In the genomic region with DNA sequence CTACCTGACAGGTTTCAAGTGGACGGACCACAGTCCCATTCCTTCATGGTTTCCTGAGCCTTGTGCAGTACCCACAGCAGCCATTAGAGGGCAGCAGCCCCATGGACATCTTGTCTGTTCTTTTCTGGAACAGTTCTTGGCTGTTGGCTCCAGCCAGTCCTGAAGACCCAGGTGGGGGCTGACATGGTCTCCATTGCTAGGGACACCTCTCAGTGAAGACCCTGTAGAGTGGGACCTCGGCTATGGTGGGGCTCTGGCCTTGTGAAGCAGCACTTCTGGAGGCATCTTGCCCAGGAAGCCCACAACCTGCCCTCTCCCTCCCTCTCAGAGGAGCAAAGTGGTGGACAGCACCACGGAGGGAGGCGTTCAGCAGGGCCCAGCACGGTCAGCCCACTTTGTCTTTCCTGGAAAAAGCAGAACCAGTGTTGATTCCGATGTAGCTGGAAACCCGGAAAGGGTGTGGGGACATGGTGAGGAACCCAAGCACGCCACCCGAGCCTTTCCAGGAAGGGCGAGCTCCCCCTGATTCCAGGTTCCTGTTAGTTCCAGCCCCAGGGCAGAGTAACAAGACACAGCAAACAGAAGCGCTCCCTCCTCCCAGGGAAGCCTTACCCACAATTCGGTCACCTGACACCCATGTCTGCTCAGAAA, we compare ENCODE assay signal across 1 mouse cellular context.
TF ChIP-seq lines count a peak whose summit lies in the region.

No protein-coding gene starts in this region.

TF ChIP-seq in myocyte, 11 proteins besides CTCF, POLR2A, EP300 and RAD21:
- TF ChIP-seq REST (IDR thresholded peaks at IDR 0.05; ENCODE audit: insufficient read depth, insufficient read length): no peak
- TF ChIP-seq MYOD1 (IDR thresholded peaks at IDR 0.05; ENCODE audit: control insufficient read depth in 1 of 3, insufficient read length in 2 of 3, low read depth in 2 of 3): no peak
- TF ChIP-seq MYOG (IDR thresholded peaks at IDR 0.05; ENCODE audit: control insufficient read depth in 1 of 3, insufficient read depth in 1 of 3, insufficient read length in 2 of 3, low read depth in 2 of 3): no peak
- no peak for TF ChIP-seq CEBPB (IDR thresholded peaks at IDR 0.05; ENCODE audit: insufficient read depth, poor library complexity, severe bottlenecking)
- TF ChIP-seq TCF12 (IDR thresholded peaks at IDR 0.05; ENCODE audit: insufficient read depth, poor library complexity, severe bottlenecking): no peak
- TF ChIP-seq SRF (IDR thresholded peaks at IDR 0.05; ENCODE audit: control insufficient read depth, insufficient read length, low read depth): no peak
- TF ChIP-seq MAX (IDR thresholded peaks at IDR 0.05; ENCODE audit: low read depth): no peak
- no peak for TF ChIP-seq TCF3 (IDR thresholded peaks at IDR 0.05; ENCODE audit: insufficient read length, low read depth)
- TF ChIP-seq POLR2AphosphoS2 (IDR thresholded peaks at IDR 0.05; ENCODE audit: insufficient read length, low read depth): no peak
- no peak for TF ChIP-seq USF1 (IDR thresholded peaks at IDR 0.05; ENCODE audit: low read depth)
- no peak for TF ChIP-seq E2F4 (IDR thresholded peaks at IDR 0.05; ENCODE audit: insufficient read depth)
